Mouse (Mus musculus) left cerebral cortex, postnatal 25 days (tissue): Measurements from ENCODE around the gene Mcf2l. TPM values are rescaled to one million over a fixed set of nuclear protein-coding genes. Genes with fewer than 3 reads are reported as not detected.
A peak's percentile ranks its signal among the peaks of the same experiment; 100 is the strongest.

Experiments used
- DNase-seq, 2 experiments: peaks; one replicate each; pipeline ENCODE4 v3.0.0; 2022; ENCODE audit warnings: low spot score in 2 of 2, mixed read lengths in 1 of 2
- intact Hi-C: fragments of 180-260 bp; cut with DNase I; formaldehyde crosslinking; loops from one replicate; pipeline ENCODE4 v1.15.1; 2025
- total RNA-seq, 2 experiments: library from RNA; stranded (reverse); gene quantifications; 2 replicates each; pipeline ENCODE4 v1.2.3; 2021

The Mcf2l gene
- total RNA-seq, 2 experiments from 2014 or later: 241 to 256 TPM

GRCm38 (mm10) chr8:12934453-12935043 lies 60.9 kb downstream of the Mcf2l start:
- intact Hi-C loops: no loop called here

DNA sequence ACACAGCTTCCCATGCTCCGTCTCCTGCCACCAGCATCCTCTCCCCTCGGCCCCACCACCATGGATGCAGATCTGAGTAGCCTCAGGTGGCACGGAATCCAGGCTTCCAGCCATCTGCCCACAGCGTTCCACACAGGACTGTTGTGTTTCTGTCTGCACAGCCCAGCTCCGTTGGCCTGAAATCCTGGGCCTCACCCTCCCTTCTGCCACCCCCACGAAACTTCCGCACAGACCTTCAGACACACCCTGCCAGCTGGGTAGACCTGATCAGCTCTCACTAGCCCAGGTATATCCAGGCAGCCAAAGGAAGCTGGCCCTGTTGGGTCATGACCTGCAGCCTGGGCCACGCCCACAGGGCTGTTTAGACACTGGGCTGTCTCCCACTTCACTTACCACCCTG lies 66.9 kb downstream of the Mcf2l start:
- intact Hi-C loops: no loop called here
- no peak for DNase-seq

More at GRCm38 (mm10) chr8:12934453-12935043, 60.9 kb downstream of the Mcf2l start:
- DNase-seq: no peak

DNA sequence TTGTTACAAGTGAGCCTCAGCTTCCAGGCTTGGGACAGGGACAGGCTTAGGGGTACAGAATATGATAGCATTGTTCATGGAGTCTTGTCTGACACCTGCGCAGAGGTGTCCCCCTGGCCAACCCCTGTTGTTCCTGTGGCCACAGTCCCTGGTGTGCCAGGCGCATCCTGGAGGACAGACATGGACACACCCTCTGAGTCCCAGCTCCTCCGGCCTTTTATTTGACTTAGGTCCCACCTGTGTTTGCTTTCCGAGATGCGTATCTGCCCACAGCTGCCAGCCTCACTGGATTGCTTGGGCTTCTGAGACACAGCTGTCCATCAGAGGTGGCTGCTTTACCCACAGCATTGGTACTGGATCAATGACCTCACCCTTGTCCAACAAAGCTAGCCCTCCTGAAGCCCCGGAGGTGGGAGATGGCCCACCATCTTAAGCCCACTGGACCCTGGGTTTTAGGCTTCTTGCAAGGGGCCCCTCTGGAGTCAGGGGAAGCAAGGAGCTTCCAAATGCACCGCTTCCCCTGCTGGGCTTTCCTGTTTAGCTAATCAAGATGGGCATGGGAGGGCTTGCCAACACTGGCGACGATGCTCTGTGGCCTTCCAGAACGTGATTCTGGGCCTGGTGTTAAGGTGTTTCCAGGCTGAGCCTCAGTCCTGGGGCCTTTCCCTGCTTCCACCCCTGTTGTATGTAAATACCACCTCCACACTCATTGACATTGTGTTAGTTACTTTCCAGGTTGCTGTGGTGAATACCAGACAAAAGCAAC lies 67.7 kb downstream of the Mcf2l start:
- intact Hi-C loops: no loop called here
- DNase-seq: no peak

- intact Hi-C loops: no loop called here
- peak in 1 of 2 experiments; percentile 44 for DNase-seq
Measured at GRCm38 (mm10) chr8:12947604-12948573, 74.3 kb downstream of the Mcf2l start.

- intact Hi-C loops: no loop called here
Measured at GRCm38 (mm10) chr8:12948574-12948961, 75.0 kb downstream of the Mcf2l start.

GRCm38 (mm10) chr8:12951051-12951630 lies 77.5 kb downstream of the Mcf2l start:
- no peak for DNase-seq
- intact Hi-C loops: no loop called here

More at GRCm38 (mm10) chr8:12948574-12948961, 75.0 kb downstream of the Mcf2l start:
- no peak for DNase-seq

DNA sequence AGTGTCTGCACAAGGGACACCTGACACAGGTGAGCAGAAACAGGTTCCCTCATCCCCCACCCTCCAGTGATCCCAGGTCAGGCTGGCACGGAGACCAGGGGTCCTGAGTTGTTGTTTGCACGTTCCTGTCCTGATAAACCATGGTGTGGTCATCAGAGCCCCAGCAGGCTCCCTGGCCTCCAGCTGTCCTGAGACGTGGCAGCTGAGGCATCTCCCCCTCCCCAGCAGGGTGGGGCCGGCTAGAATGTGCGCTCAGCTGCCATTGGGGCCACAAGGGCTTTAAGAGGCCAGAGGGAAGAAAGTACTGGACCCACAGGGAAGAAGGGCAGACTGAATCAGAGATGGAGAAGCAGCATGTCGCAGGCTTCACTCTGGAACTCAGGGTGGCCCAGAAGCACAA lies 79.1 kb downstream of the Mcf2l start:
- DNase-seq: no peak
- intact Hi-C loops: no loop called here

DNA sequence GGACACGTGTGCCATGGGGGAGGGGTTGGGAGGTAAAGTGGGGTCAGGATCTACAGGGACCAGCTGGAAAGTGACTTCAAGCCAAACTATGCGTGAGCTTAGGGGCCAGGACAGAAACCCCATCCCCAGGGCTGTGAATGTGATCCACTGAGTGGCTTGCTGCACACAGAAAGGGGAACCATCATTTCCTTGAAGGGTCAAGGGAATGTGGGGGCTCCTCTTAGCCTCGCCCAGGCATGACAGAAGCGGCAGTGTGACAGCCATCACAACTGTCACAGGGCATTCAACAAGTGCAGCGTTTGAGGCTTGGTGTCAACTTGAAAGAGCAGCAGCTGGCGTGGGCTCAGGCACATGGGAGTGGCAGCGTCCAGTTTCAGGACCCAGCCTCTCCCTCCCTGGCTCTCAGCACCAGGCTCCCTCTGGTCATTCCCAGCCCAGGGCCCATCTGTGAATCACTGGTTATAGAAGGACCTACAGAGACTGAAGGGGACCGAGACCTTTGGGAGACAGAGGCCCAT lies 81.8 kb downstream of the Mcf2l start:
- intact Hi-C loops: no loop called here

DNA sequence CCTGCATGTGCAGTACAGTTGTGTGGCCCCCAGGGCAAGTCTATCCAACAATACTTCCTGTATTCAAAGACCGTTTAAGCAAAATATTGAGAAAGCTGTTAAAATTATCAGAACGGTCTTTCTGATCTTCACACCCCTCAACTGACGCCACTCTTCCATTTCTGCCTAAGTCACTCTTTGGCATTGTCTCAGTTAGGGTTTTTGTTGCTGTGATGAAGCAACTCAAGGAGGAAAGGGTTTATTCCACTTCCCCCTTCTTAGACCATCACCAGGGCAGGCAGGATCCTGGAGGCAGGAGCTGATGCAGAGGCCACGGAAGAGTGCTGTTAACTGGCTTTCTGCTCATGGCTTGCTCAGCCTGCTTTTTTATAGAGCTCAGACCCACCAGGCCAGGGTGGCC lies 82.3 kb downstream of the Mcf2l start:
- intact Hi-C loops: no loop called here
- no peak for DNase-seq

More for the DNA sequence above, 81.8 kb downstream of the Mcf2l start:
- DNase-seq: no peak

GRCm38 (mm10) chr8:12956941-12957340 lies 83.3 kb downstream of the Mcf2l start:
- intact Hi-C loops: no loop called here

DNA sequence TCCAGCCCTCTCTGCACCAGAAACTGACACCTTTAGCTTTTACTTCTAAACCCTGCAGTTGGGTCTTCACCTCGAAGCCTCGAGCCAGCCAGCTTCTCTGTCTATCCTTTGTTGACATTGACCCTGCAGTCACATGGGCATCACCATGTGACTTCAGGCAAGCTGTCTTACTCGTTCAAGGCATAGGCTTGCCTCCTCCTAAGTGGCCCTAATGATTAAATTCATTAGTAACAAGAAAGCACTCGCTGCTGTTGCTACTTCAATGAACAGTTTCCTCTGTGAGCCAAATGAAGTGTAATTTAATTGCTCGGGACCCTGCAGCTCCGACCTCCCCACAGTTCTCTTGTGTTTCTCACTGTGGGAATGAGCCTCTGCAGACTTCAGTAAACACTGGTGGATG lies 83.8 kb downstream of the Mcf2l start:
- intact Hi-C loops: no loop called here

More at GRCm38 (mm10) chr8:12956941-12957340, 83.3 kb downstream of the Mcf2l start:
- DNase-seq: no peak

GRCm38 (mm10) chr8:12960609-12961008 lies 87.0 kb downstream of the Mcf2l start:
- DNase-seq: no peak
- intact Hi-C loops: no loop called here

More for the DNA sequence above, 83.8 kb downstream of the Mcf2l start:
- DNase-seq: no peak

- intact Hi-C loops: no loop called here
- DNase-seq: peak in 1 of 2 experiments; percentile 43
Measured at GRCm38 (mm10) chr8:12961211-12961610, 87.6 kb downstream of the Mcf2l start.

DNA sequence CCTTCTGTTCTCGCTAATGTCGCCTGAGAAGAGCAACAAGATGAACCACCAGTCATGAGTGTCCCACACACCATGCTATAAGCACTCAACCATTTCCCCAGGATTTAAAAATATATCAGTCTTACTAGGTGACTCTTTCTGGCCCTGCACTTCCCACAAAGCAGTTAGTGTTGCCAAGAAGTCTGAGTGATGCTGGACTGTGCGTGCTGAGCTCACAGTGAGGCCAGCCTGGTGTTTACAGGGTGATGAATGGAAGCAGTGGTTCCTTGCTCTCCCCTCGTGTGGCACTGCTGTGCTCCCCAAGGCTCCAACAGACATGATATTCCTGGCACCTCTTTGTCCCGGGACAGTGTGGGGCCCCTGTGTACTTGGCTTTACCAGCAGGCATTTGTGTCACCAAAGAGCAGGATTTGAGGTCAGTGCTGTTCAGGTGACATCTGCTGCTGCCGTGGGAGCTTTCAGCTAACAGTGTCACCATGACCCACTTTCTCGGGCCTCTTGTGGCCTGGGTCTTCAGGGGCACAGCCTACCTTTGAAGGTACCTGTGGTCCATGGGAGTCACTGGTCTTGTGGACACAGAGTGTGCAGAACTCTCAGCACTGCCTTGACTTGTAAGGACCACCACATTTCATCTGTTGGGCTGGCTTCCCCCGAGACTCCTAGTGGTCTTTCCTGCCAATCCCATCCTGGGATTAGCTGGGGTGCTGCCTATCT lies 88.4 kb downstream of the Mcf2l start:
- peak in 1 of 2 experiments; percentile 43 for DNase-seq
- intact Hi-C loops: no loop called here

- intact Hi-C loops: no loop called here
- DNase-seq: peak in 1 of 2 experiments; percentile 35
Measured at GRCm38 (mm10) chr8:12962541-12963380, 89.2 kb downstream of the Mcf2l start.

GRCm38 (mm10) chr8:12976290-12976689 lies 102.7 kb downstream of the Mcf2l start:
- no peak for DNase-seq
- intact Hi-C loops: loop anchor here (5.0 kb wide), 2 partner anchors 79 to 236 kb away; no protein-coding TSS in a partner anchor

DNA sequence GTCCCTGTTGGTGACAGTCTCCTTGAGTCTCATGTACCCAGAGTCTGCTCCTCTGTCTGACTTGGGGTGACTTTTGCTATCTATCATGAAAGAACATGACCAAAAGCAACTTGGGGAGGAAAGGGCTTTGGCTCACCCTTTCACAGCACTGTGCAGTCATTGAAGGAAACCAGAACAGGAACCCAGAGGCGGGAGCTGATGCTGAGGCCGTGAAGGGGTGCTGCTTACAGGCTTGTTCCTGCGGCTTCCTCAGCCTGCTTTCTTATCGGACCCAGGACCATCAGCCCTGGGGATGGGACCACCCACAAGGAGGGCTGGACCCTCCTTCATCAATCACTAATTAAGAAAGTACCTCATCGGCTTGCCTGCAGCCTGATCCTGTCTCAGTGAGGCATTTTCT lies 103.1 kb downstream of the Mcf2l start:
- intact Hi-C loops: loop anchor here (5.0 kb wide), 2 partner anchors 79 to 236 kb away; no protein-coding TSS in a partner anchor
- DNase-seq: no peak

GRCm38 (mm10) chr8:12977325-12977724 lies 103.7 kb downstream of the Mcf2l start:
- intact Hi-C loops: loop anchor here (5.0 kb wide), 2 partner anchors 80 to 235 kb away; no protein-coding TSS in a partner anchor
- DNase-seq: no peak
